Mouse (Mus musculus) liver, adult 2 months (tissue): Measurements from ENCODE around the gene Sar1b.

ENCODE experiments used
- CTCF ChIP-seq: fragments of 200-500 bp; IDR thresholded peaks from 2 replicates; pipeline ENCODE4 v1.5.1; 2011; ENCODE audit warnings: low read depth, low read length, control low read depth
- POLR2A ChIP-seq: fragments of 200-500 bp; IDR thresholded peaks from 2 replicates; pipeline ENCODE4 v1.6.1; 2011; ENCODE audit warnings: low read length, control low read depth; ENCODE audit not compliant: insufficient read depth; ENCODE audit errors: extremely low read depth

- TF ChIP-seq POLR2A (no peak), CTCF (no peak)
Measured at GRCm38 (mm10) chr11:51822736-51823135, 59.2 kb downstream of the Sar1b start.
